Comparison of ENCODE assay signal across 9 mouse cellular contexts in the genomic region with DNA sequence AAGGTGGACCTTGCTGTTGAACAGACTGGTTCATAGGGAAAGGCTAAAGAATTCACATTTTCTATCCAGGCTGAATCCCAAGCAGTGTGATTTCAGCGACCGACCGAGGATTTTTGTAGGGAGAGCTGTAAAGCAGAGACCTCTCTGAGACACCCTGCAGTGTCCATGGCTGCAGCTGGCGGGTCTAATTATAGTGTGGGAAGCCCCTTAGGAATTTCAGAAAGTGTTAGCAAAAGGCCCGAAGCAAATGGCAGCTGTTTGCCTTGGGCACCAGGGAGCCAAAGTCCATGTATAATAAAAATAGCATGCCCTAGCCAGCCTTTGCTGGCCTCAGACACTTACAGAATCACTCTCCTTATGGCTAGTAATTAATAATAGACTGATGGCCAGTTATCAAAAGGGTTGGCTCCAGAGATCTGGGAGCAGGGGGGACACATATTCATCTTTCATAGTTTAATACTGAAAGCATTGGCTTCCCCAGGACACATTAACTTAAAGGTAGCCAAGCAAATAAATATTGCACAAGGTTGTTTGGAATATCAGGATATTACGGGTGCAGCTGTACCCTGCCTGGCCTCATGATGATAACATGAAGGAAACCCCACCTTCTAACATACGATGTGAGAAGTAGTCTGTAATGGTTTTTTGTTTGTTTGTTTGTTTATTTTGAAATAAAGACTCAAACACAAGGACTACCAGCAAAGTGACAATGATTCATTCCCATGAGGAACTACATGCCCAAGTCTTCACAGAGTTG.
DNase-seq lines count a peak whose midpoint lies in the region; ATAC-seq and TF ChIP-seq lines count a peak whose summit lies in the region.
"Had no signal": no experiment of that assay in that cellular context is flagged by ENCODE, and none has a peak within 500 bp of the region (broad histone marks: within the 10 kb centered on the region; RNA-seq: fewer than 3 reads in every experiment).

No protein-coding gene starts in this region.

- no peak for ATAC-seq in embryonic facial prominence, embryonic 12.5 days (ENCODE audit: insufficient number of reproducible peaks, insufficient read depth, low FRiP score, low TSS enrichment)
- ATAC-seq in hindbrain, embryonic 12.5 days (ENCODE audit: low FRiP score), result peak; percentile 82
- peak; percentile 60; the same call in 1 of the 2 replicates for ATAC-seq in midbrain, embryonic 14.5 days (ENCODE audit: low FRiP score, low TSS enrichment)
- ATAC-seq in erythroblast, adult 5-6 weeks (replicated peaks; ENCODE audit: low FRiP score, poor library complexity, severe bottlenecking), result no peak

- intact Hi-C loops in gastrocnemius, adult 2 months (cut with DNase I), result no loop called here
- intact Hi-C loops in gastrocnemius, postnatal 14 days (cut with DNase I; ENCODE audit: low total_unique reads), result no loop called here

- no peaks in the 10 kb centered on the region for H3K9me3 ChIP-seq in embryonic facial prominence, embryonic 12.5 days
- H3K9me3 ChIP-seq in hindbrain, embryonic 12.5 days (replicated peaks), result no peaks in the 10 kb centered on the region
- H3K9me3 ChIP-seq in midbrain, embryonic 14.5 days (ENCODE audit: control insufficient read depth, low read length), result no peaks in the 10 kb centered on the region

- H3K27ac ChIP-seq in gastrocnemius, adult 2 months, result peak overlapping the region; percentile 73
- 0 out of 2 replicates have a peak overlapping the region, but pooled peaks have one; percentile 19 for H3K27ac ChIP-seq in embryonic facial prominence, embryonic 12.5 days
- peak overlapping the region; percentile 82 for H3K27ac ChIP-seq in hindbrain, embryonic 12.5 days
- peak overlapping the region; percentile 69 for H3K27ac ChIP-seq in midbrain, embryonic 14.5 days (replicated peaks; ENCODE audit: low read depth, low read length)

- peak overlapping the region; percentile 59 for H3K4me3 ChIP-seq in gastrocnemius, adult 2 months
- H3K4me3 ChIP-seq in embryonic facial prominence, embryonic 12.5 days, result 0 out of 2 replicates have a peak overlapping the region, but pooled peaks have one; percentile 7
- no peak overlapping the region for H3K4me3 ChIP-seq in hindbrain, embryonic 12.5 days
- no peak overlapping the region for H3K4me3 ChIP-seq in midbrain, embryonic 14.5 days (replicated peaks; ENCODE audit: low read depth, low read length)

- H3K4me2 ChIP-seq in embryonic facial prominence, embryonic 12.5 days (replicated peaks), result peak overlapping the region; percentile 35
- peak overlapping the region; percentile 39 for H3K4me2 ChIP-seq in hindbrain, embryonic 12.5 days (replicated peaks)
- peak overlapping the region; percentile 41 for H3K4me2 ChIP-seq in midbrain, embryonic 14.5 days (ENCODE audit: low read length)

- no peak for TF ChIP-seq CTCF in gastrocnemius, adult 2 months (IDR thresholded peaks at IDR 0.05)

- H3K36me3 ChIP-seq in embryonic facial prominence, embryonic 12.5 days, result no peaks in the 10 kb centered on the region
- no peaks in the 10 kb centered on the region for H3K36me3 ChIP-seq in hindbrain, embryonic 12.5 days
- no peaks in the 10 kb centered on the region for H3K36me3 ChIP-seq in midbrain, embryonic 14.5 days (ENCODE audit: control insufficient read depth, insufficient read depth, low read length)

- H3K4me1 ChIP-seq in embryonic facial prominence, embryonic 12.5 days, result peaks cover 45% of the 10 kb centered on the region
- peaks cover 29% of the 10 kb centered on the region for H3K4me1 ChIP-seq in hindbrain, embryonic 12.5 days
- peaks cover 19% of the 10 kb centered on the region for H3K4me1 ChIP-seq in midbrain, embryonic 14.5 days (ENCODE audit: control insufficient read depth, insufficient read depth, low read length)

- no peak for DNase-seq in gastrocnemius, adult 2 months
- DNase-seq in gastrocnemius, postnatal 14 days, result no peak
- peak; percentile 71 for DNase-seq in midbrain, embryonic 14.5 days
- no peak for DNase-seq in urinary bladder, postnatal 14 days (ENCODE audit: low spot score)
- no peak for DNase-seq in right cerebral cortex, adult 2 months (ENCODE audit: low spot score in 2 of 2)

- no peaks in the 10 kb centered on the region for H3K27me3 ChIP-seq in embryonic facial prominence, embryonic 12.5 days
- H3K27me3 ChIP-seq in hindbrain, embryonic 12.5 days, result no peaks in the 10 kb centered on the region
- H3K27me3 ChIP-seq in midbrain, embryonic 14.5 days (ENCODE audit: control insufficient read depth, insufficient read depth, low read length), result no peaks in the 10 kb centered on the region
- H3K27me3 ChIP-seq: megakaryocyte, embryonic 14.5 days had no signal

- H3K9ac ChIP-seq in embryonic facial prominence, embryonic 12.5 days, result no peak overlapping the region
- H3K9ac ChIP-seq in hindbrain, embryonic 12.5 days, result no peak overlapping the region
- 0 out of 2 replicates have a peak overlapping the region, but pooled peaks have one; percentile 14 for H3K9ac ChIP-seq in midbrain, embryonic 14.5 days (replicated peaks; ENCODE audit: low read length)

- WGBS in embryonic facial prominence, embryonic 12.5 days, result 31% methylated on average over 7 of the region's 7 CpGs
- 20% methylated on average over 7 of the region's 7 CpGs for WGBS in hindbrain, embryonic 12.5 days
- WGBS in midbrain, embryonic 14.5 days, result 20% methylated on average over 7 of the region's 7 CpGs

Comparison
In these comparisons a context has a peak if more than half of its experiments do, and no peak if none do; other contexts are left out.
1. H3K27ac ChIP-seq: peak in every context shown above with its lines; median percentile 82 in hindbrain, embryonic 12.5 days; 73 in gastrocnemius, adult 2 months; 69 in midbrain, embryonic 14.5 days; 19 in embryonic facial prominence, embryonic 12.5 days.
2. H3K4me3 ChIP-seq: peak in gastrocnemius, adult 2 months (single experiment) and embryonic facial prominence, embryonic 12.5 days (single experiment); none in hindbrain, embryonic 12.5 days (single experiment) and midbrain, embryonic 14.5 days (single experiment).
3. ATAC-seq: peak in hindbrain, embryonic 12.5 days (single experiment) and midbrain, embryonic 14.5 days (single experiment); none in embryonic facial prominence, embryonic 12.5 days (single experiment) and erythroblast, adult 5-6 weeks (single experiment).
4. Peak in every context shown above with its lines, with median percentiles within 50 percentile points of each other: H3K4me2 ChIP-seq.